Mouse (Mus musculus): ENCODE results near the gene Parm1. TPM values are rescaled to one million over a fixed set of nuclear protein-coding genes. Genes with fewer than 3 reads are reported as not detected.

The Parm1 gene
- 10 to 100 TPM; 49.4 to 53.2 TPM for total RNA-seq (2021)
- long read RNA-seq, experiment 1, full-length matches to known transcripts, result 10 of 20 reads
- long read RNA-seq, experiment 1, partial matches to known transcripts, result 2 of 20 reads
- long read RNA-seq, experiment 1, other reads (novel, unspliced or antisense), result 8 of 20 reads
- long read RNA-seq, experiment 2, full-length matches to known transcripts, result 19 of 52 reads
- long read RNA-seq, experiment 2, partial matches to known transcripts, result 4 of 52 reads
- long read RNA-seq, experiment 2, other reads (novel, unspliced or antisense), result 29 of 52 reads

GRCm38 (mm10) chr5:91517480-91518301 is at the start of gene Parm1:
Parm1 (plus strand) TSS chr5:91517615.
- peak; percentile 57 to 74 for DNase-seq (ENCODE audit: low spot score in 2 of 2)

- no peak for DNase-seq (ENCODE audit: low spot score in 2 of 2)
Measured at GRCm38 (mm10) chr5:91475241-91475640, 42.2 kb upstream of the Parm1 start.

- no peak for DNase-seq (ENCODE audit: low spot score in 2 of 2)
Measured at GRCm38 (mm10) chr5:91476863-91477262, 40.6 kb upstream of the Parm1 start.

- DNase-seq (ENCODE audit: low spot score in 2 of 2), result no peak
Measured at GRCm38 (mm10) chr5:91478673-91479072, 38.7 kb upstream of the Parm1 start.

- DNase-seq (ENCODE audit: low spot score in 2 of 2), result no peak
Measured at GRCm38 (mm10) chr5:91480129-91480528, 37.3 kb upstream of the Parm1 start.

- no peak for DNase-seq (ENCODE audit: low spot score in 2 of 2)
Measured at GRCm38 (mm10) chr5:91484324-91484723, 33.1 kb upstream of the Parm1 start.

GRCm38 (mm10) chr5:91494456-91494855 is 23.0 kb upstream of the Parm1 start:
- no peak for DNase-seq (ENCODE audit: low spot score in 2 of 2)

GRCm38 (mm10) chr5:91501361-91501760 is 16.1 kb upstream of the Parm1 start:
- no peak for DNase-seq (ENCODE audit: low spot score in 2 of 2)

GRCm38 (mm10) chr5:91502366-91502765 is 15.0 kb upstream of the Parm1 start:
- DNase-seq (ENCODE audit: low spot score in 2 of 2), result no peak

- DNase-seq (ENCODE audit: low spot score in 2 of 2), result no peak
Measured at GRCm38 (mm10) chr5:91504320-91504922, 13.0 kb upstream of the Parm1 start.

GRCm38 (mm10) chr5:91517077-91517476 is 338 bp upstream of the Parm1 start:
- DNase-seq (ENCODE audit: low spot score in 2 of 2), result no peak

GRCm38 (mm10) chr5:91518302-91518790 is 931 bp downstream of the Parm1 start:
- no peak for DNase-seq (ENCODE audit: low spot score in 2 of 2)

GRCm38 (mm10) chr5:91518946-91519345 is 1.5 kb downstream of the Parm1 start:
- DNase-seq (ENCODE audit: low spot score in 2 of 2), result no peak

- DNase-seq (ENCODE audit: low spot score in 2 of 2), result no peak
Measured at GRCm38 (mm10) chr5:91519521-91519920, 2.1 kb downstream of the Parm1 start.

- no peak for DNase-seq (ENCODE audit: low spot score in 2 of 2)
Measured at GRCm38 (mm10) chr5:91532748-91533496, 15.5 kb downstream of the Parm1 start.

GRCm38 (mm10) chr5:91559071-91559610 is 41.7 kb downstream of the Parm1 start:
- no peak for DNase-seq (ENCODE audit: low spot score in 2 of 2)

- no peak for DNase-seq (ENCODE audit: low spot score in 2 of 2)
Measured at GRCm38 (mm10) chr5:91559711-91560110, 42.3 kb downstream of the Parm1 start.

GRCm38 (mm10) chr5:91561394-91561793 is 44.0 kb downstream of the Parm1 start:
- no peak for DNase-seq (ENCODE audit: low spot score in 2 of 2)

GRCm38 (mm10) chr5:91562486-91562885 is 45.1 kb downstream of the Parm1 start:
- no peak for DNase-seq (ENCODE audit: low spot score in 2 of 2)

- DNase-seq (ENCODE audit: low spot score in 2 of 2), result no peak
Measured at GRCm38 (mm10) chr5:91564054-91564453, 46.6 kb downstream of the Parm1 start.

- no peak for DNase-seq (ENCODE audit: low spot score in 2 of 2)
Measured at GRCm38 (mm10) chr5:91565458-91565857, 48.0 kb downstream of the Parm1 start.
